Mouse (Mus musculus) splenic B cell, adult 2 months (primary cell): ENCODE measurements around the gene Chst3.

Source experiments
- DNase-seq: peaks from one replicate; pipeline ENCODE4 v3.0.0-alpha.2; 2011; ENCODE audit warnings: low read depth, low spot score
- H3K27me3 ChIP-seq: 2 replicates; pipeline ENCODE4 v1.6.1; 2012; ENCODE audit warnings: mild to moderate bottlenecking, low read length, moderate library complexity, mixed read lengths; ENCODE audit not compliant: control insufficient read depth, poor library complexity, insufficient read depth, severe bottlenecking
- H3K36me3 ChIP-seq: 2 replicates; pipeline ENCODE4 v1.6.1; 2012; ENCODE audit warnings: mild to moderate bottlenecking, low read length, moderate library complexity, mixed read lengths; ENCODE audit not compliant: control insufficient read depth, poor library complexity, insufficient read depth, severe bottlenecking

Gene Chst3

DNA sequence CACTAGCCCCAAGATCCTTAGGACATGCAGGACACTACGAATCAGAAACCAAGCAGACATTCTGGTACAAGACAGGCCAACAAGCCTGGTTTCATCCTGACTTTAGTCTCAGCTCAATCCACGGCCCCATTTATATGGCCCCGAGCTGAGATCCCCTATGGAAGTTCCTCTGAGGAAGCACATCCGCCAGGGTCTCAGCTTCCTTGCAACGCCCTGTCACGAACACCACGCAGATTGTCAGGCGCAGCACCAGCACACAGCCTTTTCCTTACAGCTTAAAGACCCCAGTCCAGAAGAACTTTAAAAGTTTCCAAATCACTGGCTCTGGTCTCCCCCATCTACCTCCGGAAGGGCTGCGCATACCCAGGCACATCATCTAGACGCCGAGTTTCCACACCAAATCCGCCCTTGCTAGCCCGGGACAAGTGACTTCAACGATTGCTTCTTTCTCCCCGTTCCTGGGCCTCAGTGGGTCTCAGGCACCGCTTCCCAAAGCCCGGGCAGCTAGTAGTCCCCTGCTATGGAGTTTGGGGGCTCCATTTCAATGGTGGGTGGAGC lies 948 bp downstream of the Chst3 start:
- Histone ChIP-seq H3K36me3 (peaks cover 5% of the 10 kb centered on the region), H3K27me3 (no peaks in the 10 kb centered on the region)
- no peak for DNase-seq

- peak; percentile 62 for DNase-seq
- peaks cover 11% of the 10 kb centered on the region for H3K36me3 ChIP-seq
- no peaks in the 10 kb centered on the region for H3K27me3 ChIP-seq
Measured at GRCm38 (mm10) chr10:60216331-60217095, 2.5 kb downstream of the Chst3 start.

DNA sequence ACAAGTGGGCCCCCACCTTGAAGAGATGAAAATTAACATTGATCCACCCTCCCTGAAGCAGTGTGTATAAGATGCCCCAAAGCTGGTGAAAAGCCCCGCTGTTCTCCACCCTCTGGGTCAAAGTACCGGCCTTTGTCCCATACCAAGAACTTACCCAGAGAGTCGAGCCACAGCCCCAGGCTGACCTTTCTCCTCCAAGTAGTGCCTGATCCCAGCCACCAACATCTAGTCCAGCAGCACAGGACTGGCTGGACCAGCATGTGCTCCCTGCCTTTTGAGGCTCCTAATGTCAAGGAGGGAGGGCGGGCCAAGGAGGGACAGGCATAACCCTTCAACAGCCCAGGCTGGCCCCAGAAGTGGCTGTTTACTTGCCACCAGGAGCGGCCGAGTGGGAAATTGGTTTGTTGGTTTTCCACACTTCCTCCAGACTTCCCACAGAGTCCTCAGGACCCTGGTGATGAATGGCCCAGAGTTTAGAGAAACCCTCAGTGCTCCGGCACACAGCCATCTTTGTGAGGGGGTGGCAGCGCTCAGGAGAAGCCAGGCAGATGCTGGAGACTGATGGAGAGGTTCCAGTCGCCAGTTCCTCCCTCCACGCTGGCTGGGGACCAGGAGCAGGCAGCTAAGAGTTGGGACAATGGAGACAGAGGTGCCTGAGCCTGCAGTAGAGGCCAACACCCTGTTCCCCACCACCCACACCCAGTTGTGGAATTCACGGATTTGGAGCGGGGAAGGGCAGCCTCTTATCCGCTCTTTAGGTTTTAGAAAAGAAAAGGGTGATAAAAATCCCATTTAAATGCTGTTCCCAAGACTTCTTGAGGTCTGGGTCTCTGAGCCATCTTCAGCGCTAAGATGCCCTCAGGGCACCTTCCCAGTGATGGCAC lies 3.7 kb downstream of the Chst3 start:
- no peaks in the 10 kb centered on the region for H3K27me3 ChIP-seq

DNA sequence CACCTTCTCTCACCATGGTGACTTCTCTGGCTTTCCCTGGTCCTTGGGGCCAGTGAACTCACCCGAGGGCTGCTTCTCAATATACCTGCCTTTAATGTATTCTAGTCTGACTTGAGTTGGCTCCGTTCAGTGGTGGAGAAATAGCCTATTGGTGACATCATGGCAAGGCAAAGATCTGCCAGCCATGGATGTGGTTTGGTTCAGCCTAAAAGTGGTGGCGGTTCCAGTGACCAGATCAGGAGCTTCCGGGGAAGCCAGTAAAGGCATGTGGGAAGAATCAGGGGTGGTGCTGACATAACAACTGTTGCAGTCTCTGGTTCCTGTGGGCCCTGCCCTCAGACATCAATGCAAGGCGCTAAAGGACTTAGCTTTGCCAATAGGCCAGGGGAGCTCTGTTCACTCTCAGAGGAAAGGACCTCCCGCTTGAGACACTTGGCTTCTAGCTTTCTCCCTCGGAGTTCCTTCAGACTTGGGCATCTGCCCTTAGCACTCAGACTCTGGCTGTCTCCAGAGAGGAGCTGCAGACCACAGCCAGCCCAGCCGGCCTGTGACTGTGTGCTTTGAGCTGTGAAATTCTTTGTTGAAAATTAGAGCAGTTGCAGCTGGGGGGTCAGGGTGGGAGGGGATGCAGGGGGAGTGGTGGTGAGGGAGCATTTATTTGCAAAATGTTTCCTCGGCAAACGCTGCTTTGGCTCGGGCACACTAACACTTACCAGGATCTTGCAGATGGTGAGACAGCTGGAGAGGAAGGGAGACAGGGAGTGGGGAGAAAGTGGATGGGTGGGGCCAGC lies 6.3 kb downstream of the Chst3 start:
- Histone ChIP-seq H3K36me3 (peaks cover 11% of the 10 kb centered on the region), H3K27me3 (no peaks in the 10 kb centered on the region)
- DNase-seq = no peak

More for the DNA sequence above, 3.7 kb downstream of the Chst3 start:
- no peak for DNase-seq
- peaks cover 11% of the 10 kb centered on the region for H3K36me3 ChIP-seq

- Histone ChIP-seq H3K27me3 (no peaks in the 10 kb centered on the region), H3K36me3 (peaks cover 11% of the 10 kb centered on the region)
- DNase-seq = no peak
Measured at GRCm38 (mm10) chr10:60211501-60212005, 7.5 kb downstream of the Chst3 start.

DNA sequence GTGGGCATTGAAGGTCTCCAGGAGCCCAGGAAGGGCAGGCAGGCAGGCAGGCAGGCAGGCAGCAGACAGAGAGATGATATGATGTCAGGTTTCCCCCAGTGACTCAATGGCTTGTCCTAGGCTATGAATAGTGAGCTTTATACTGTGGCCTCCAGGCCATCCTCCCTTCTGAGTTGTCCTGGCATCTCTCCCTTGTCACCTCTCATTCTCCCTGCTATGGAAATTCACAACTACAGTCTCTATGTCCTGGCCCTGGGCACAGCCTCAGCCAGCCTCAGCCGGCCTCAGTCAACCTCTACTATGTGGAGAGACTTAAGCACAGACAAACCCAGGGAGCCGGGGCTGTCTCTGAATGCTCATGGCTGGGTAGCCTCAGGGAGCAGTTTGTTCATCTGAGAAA lies 8.6 kb downstream of the Chst3 start:
- H3K36me3 ChIP-seq = peaks cover 9% of the 10 kb centered on the region
- no peak for DNase-seq
- no peaks in the 10 kb centered on the region for H3K27me3 ChIP-seq

DNA sequence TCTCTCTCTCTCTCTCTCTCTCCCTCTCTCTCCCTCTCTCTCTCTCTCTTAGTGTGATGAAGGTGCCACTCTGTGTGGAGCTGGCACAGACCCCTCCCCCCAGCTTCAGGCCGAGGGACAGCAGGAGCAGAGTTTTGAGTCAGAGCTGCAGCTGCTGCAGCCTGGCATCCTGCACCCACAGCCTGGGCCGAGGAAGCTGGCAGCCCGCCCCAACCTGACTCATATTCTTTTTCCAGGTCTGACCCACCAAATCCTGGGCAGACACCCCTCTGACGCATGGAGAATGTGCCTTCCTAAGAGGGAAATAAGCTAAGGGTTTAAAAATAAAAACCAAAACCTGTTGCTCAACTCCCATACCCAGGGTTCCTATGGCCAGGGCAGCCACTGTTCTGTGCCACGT lies 9.8 kb downstream of the Chst3 start:
- H3K36me3 ChIP-seq = peaks cover 11% of the 10 kb centered on the region
- H3K27me3 ChIP-seq = no peaks in the 10 kb centered on the region
- DNase-seq = no peak

- H3K27me3 ChIP-seq = no peaks in the 10 kb centered on the region
- no peak for DNase-seq
- peaks cover 9% of the 10 kb centered on the region for H3K36me3 ChIP-seq
Measured at GRCm38 (mm10) chr10:60207166-60207705, 11.8 kb downstream of the Chst3 start.

DNA sequence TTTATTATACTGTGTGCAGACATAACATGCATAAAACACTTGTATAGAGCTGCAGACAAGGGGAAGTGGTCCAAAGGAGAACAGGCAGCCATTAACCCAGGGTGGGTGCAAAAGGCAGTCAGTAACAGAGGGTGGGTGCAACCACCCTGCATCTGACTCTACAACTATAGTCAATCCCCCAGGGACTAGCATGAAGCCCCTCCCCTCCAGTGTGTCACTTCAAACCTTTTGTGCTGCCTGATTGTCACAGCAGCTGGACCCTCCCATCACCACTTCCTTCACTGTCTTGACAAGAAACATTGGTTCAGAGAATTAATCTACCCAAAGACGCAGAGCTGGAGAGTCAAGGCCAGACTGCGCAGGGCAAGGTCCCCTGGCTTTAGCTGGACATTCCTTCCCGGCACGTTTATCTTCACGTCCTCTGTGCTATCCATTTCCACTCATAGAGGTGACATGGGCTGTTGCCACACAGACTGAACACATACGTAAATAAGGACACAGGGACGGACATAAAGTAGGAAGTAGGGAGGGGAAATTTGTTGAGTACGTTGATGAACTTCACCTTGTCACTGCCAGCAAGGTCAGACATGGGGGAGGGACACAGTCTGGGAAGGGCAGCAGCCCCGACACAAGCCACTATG lies 13.3 kb downstream of the Chst3 start:
- DNase-seq = peak; percentile 75
- peaks cover 13% of the 10 kb centered on the region for H3K36me3 ChIP-seq
- no peaks in the 10 kb centered on the region for H3K27me3 ChIP-seq

- no peak for DNase-seq
- Histone ChIP-seq H3K27me3 (no peaks in the 10 kb centered on the region), H3K36me3 (peaks cover 20% of the 10 kb centered on the region)
Measured at GRCm38 (mm10) chr10:60202785-60203184, 16.3 kb downstream of the Chst3 start.

- H3K36me3 ChIP-seq = peaks cover 29% of the 10 kb centered on the region
- H3K27me3 ChIP-seq = no peaks in the 10 kb centered on the region
- no peak for DNase-seq
Measured at GRCm38 (mm10) chr10:60200996-60201395, 18.1 kb downstream of the Chst3 start.

DNA sequence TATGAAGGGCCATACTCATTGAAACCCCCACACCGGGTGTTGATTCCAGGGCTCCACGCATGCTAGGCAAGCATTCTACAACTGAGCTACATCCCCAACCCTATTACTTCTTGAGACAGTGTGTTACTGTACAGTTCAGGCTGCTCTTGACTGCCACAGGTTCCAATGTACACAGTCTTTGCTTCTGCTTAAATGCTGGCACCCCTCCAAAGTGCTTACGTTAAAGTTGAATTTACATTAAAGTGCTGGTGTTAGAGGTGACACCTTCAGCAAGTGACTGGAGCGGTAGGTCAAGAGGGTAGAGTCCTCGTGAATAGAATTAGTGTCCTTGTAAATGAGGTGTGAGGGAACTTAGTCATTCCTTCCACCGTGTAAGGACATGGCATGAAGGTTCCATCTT lies 19.7 kb downstream of the Chst3 start:
- no peak for DNase-seq
- Histone ChIP-seq H3K27me3 (no peaks in the 10 kb centered on the region), H3K36me3 (peaks cover 26% of the 10 kb centered on the region)

DNA sequence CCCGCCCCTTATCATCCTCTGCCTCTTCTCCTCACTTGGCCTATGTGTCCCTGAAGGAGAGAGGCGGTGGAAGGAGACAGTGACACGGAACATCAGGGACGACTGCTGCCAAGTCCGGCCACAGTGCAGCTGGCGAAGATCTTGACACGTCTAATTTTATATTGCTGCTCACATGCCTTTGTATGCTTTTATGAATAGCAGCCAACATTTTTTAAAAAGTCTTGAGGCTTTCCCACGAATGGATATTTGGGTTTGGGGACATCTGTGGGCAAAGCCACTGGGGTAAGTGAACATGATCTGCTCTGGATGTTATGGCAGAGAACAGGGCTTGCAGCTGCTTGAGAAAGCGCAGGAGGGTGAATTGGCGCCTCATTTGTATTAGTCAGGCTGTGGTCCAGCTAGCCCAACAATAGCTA lies 21.6 kb downstream of the Chst3 start:
- Histone ChIP-seq H3K36me3 (peaks cover 23% of the 10 kb centered on the region), H3K27me3 (no peaks in the 10 kb centered on the region)
- no peak for DNase-seq

GRCm38 (mm10) chr10:60196971-60197370 lies 22.1 kb downstream of the Chst3 start:
- Histone ChIP-seq H3K36me3 (peaks cover 24% of the 10 kb centered on the region), H3K27me3 (no peaks in the 10 kb centered on the region)
- no peak for DNase-seq
